23 mouse cellular contexts compared by ENCODE assay signal in the genomic region with DNA sequence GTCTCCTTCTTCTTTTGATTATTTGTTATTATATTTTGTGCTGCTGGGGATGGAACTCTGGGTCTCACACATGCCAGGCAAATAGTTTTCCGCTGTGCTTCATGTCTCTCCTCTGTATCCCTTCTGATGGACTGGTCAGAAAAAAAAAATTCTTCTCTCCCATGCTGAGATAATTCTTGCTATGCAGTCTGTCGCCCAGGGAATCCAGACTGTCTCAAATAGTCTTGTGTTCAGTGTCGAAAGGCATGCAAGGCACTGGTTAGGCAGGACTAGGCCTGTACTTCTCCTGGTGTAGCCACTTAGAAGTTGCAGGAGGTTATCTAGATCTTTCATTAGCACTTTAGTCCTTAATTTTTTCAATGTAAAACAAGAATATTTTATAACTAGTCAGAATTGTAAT.
DNase-seq lines count a peak whose midpoint lies in the region; ATAC-seq and TF ChIP-seq lines count a peak whose summit lies in the region.
"Had no signal": no experiment of that assay in that cellular context is flagged by ENCODE, and none has a peak within 500 bp of the region (broad histone marks: within the 10 kb centered on the region; RNA-seq: fewer than 3 reads in every experiment).

No protein-coding gene starts in this region.

- peak; percentile 2 for DNase-seq in limb, embryonic 11.5 days (ENCODE audit: low spot score)
- no peak for DNase-seq in limb, embryonic 10.5 days (ENCODE audit: low spot score)
- DNase-seq in cerebellum, adult 11-12 months: peak; percentile 46
- peak; percentile 59 for DNase-seq in cerebellum, adult 9-11 months
- peak; percentile 18 to 37 for DNase-seq in cerebellum, postnatal 36 days
- DNase-seq in gastrocnemius, adult 2 months: no peak
- DNase-seq in thymus, adult 18-20 months: no peak
- DNase-seq: adrenal gland, adult 2 months; adrenal gland, postnatal 25 days; embryo, embryonic 11 days; gastrocnemius, postnatal 10 days; heart, adult 18-20 months; heart, postnatal 10 days; heart, postnatal 4 days; kidney, adult 11 months had no signal

- TF ChIP-seq CTCF in gastrocnemius, adult 2 months (IDR thresholded peaks at IDR 0.05): no peak

- WGBS in limb, embryonic 11.5 days: 76% methylated on average over 3 of the region's 3 CpGs
- 85% methylated on average over 3 of the region's 3 CpGs for WGBS in limb, embryonic 10.5 days

- H3K4me2 ChIP-seq in limb, embryonic 11.5 days (ENCODE audit: low read depth, severe bottlenecking): no peak overlapping the region
- H3K4me2 ChIP-seq: embryonic facial prominence, embryonic 15.5 days; forebrain, embryonic 15.5 days; hindbrain, embryonic 13.5 days had no signal

- H3K36me3 ChIP-seq in limb, embryonic 11.5 days (ENCODE audit: control insufficient read depth, insufficient read depth, low read length): no peaks in the 10 kb centered on the region
- no peaks in the 10 kb centered on the region for H3K36me3 ChIP-seq in limb, embryonic 10.5 days
- H3K36me3 ChIP-seq: embryonic facial prominence, embryonic 15.5 days; forebrain, embryonic 10.5 days; forebrain, embryonic 15.5 days; heart, embryonic 10.5 days; hindbrain, embryonic 13.5 days had no signal

- no peak for ATAC-seq in limb, embryonic 11.5 days (ENCODE audit: insufficient number of reproducible peaks, low FRiP score, low TSS enrichment, low read depth)
- ATAC-seq: forebrain, embryonic 15.5 days; hindbrain, postnatal 0 days had no signal

- H3K9ac ChIP-seq in limb, embryonic 11.5 days (ENCODE audit: low read length): no peak overlapping the region
- H3K9ac ChIP-seq: embryonic facial prominence, embryonic 15.5 days; forebrain, embryonic 15.5 days; hindbrain, embryonic 13.5 days had no signal

- H3K27me3 ChIP-seq in limb, embryonic 11.5 days (ENCODE audit: control insufficient read depth, insufficient read depth, low read length): no peaks in the 10 kb centered on the region
- H3K27me3 ChIP-seq in limb, embryonic 10.5 days (ENCODE audit: low read depth, poor library complexity, severe bottlenecking): no peaks in the 10 kb centered on the region
- H3K27me3 ChIP-seq: CH12.LX; embryonic facial prominence, embryonic 15.5 days; forebrain, embryonic 15.5 days; hindbrain, embryonic 13.5 days had no signal

- no peaks in the 10 kb centered on the region for H3K9me3 ChIP-seq in limb, embryonic 11.5 days (ENCODE audit: control insufficient read depth, low read length)
- H3K9me3 ChIP-seq in limb, embryonic 10.5 days (replicated peaks): no peaks in the 10 kb centered on the region
- H3K9me3 ChIP-seq: embryonic facial prominence, embryonic 15.5 days; forebrain, embryonic 10.5 days; forebrain, embryonic 15.5 days; heart, embryonic 10.5 days; hindbrain, embryonic 13.5 days had no signal

- H3K27ac ChIP-seq in limb, embryonic 11.5 days (replicated peaks; ENCODE audit: low read depth, low read length): no peak overlapping the region
- H3K27ac ChIP-seq in limb, embryonic 10.5 days: no peak overlapping the region
- no peak overlapping the region for H3K27ac ChIP-seq in gastrocnemius, adult 2 months
- H3K27ac ChIP-seq: embryonic facial prominence, embryonic 15.5 days; forebrain, embryonic 10.5 days; forebrain, embryonic 15.5 days; heart, embryonic 10.5 days; hindbrain, embryonic 13.5 days; hindbrain, postnatal 0 days had no signal

- intact Hi-C loops in gastrocnemius, adult 2 months (cut with DNase I): no loop called here

- no peak overlapping the region for H3K4me3 ChIP-seq in limb, embryonic 11.5 days (ENCODE audit: low read depth, low read length)
- no peak overlapping the region for H3K4me3 ChIP-seq in limb, embryonic 10.5 days
- no peak overlapping the region for H3K4me3 ChIP-seq in gastrocnemius, adult 2 months
- H3K4me3 ChIP-seq: embryonic facial prominence, embryonic 15.5 days; erythroblast, embryonic 14.5 days; forebrain, embryonic 10.5 days; forebrain, embryonic 15.5 days; heart, embryonic 10.5 days; hindbrain, embryonic 13.5 days had no signal

- no peaks in the 10 kb centered on the region for H3K4me1 ChIP-seq in limb, embryonic 11.5 days (ENCODE audit: control insufficient read depth, insufficient read depth, low read length)
- no peaks in the 10 kb centered on the region for H3K4me1 ChIP-seq in limb, embryonic 10.5 days
- H3K4me1 ChIP-seq: embryonic facial prominence, embryonic 15.5 days; forebrain, embryonic 10.5 days; forebrain, embryonic 15.5 days; heart, embryonic 10.5 days had no signal

Comparison
In these comparisons a context has a peak if more than half of its experiments do, and no peak if none do; other contexts are left out.
1. DNase-seq: peak in limb, embryonic 11.5 days (single experiment), cerebellum, adult 11-12 months (single experiment), cerebellum, adult 9-11 months (single experiment) and cerebellum, postnatal 36 days (2 of 2); none in limb, embryonic 10.5 days (single experiment), gastrocnemius, adult 2 months (single experiment) and thymus, adult 18-20 months (0 of 2).